Mouse (Mus musculus): ENCODE measurements at regions not wholly inside any gene's neighbourhood (a gene's known extent, or its start where the extent isn't known, plus 50 kb on each side); places are given as distances from the start of the nearest gene placed in this dataset.

DNA sequence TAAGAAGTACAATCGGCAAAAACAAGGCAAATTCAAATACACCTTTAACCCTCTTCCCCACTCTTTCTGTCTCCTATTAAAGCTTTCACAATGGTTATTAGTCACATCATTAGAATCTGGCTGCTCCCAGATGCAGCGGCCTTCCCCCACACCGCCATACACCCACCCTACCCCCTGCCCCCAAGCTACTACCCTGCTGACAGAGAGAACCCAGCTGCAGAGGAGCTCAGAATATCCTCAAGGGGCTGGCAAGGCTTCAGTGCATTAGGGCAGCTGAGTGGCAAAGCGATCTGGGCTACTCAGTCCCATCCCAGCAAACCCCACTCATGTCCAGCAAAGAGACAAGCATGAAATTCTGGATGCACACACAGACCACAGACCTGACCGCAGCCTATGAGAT lies 113.6 kb upstream of the Rgma start:
- no peak for DNase-seq (ENCODE audit: extremely low read depth, low read depth, low spot score)
- Histone ChIP-seq H3K27ac (replicated peaks; ENCODE audit: insufficient read depth, low read depth, low read length) (no peak overlapping the region), H3K79me2 (ENCODE audit: control insufficient read depth, insufficient read depth, low read length) (no peaks in the 10 kb centered on the region), H3K36me3 (ENCODE audit: control insufficient read depth, insufficient read depth, low read length) (no peaks in the 10 kb centered on the region), H3K4me3 (ENCODE audit: insufficient read depth, low read depth, low read length) (no peak overlapping the region), H3K9ac (ENCODE audit: low read depth, low read length) (no peak overlapping the region), H3K27me3 (ENCODE audit: control insufficient read depth, insufficient read depth, low read length) (no peaks in the 10 kb centered on the region), H3K4me1 (ENCODE audit: control insufficient read depth, insufficient read depth, low read length) (no peaks in the 10 kb centered on the region)
- 79% methylated on average over 5 of the region's 5 CpGs for WGBS
- no peak for TF ChIP-seq POLR2A (IDR thresholded peaks at IDR 0.05; ENCODE audit: extremely low read depth, insufficient read depth, low read length)
- no peak for TF ChIP-seq CTCF (IDR thresholded peaks at IDR 0.05; ENCODE audit: low read depth, low read length)

DNA sequence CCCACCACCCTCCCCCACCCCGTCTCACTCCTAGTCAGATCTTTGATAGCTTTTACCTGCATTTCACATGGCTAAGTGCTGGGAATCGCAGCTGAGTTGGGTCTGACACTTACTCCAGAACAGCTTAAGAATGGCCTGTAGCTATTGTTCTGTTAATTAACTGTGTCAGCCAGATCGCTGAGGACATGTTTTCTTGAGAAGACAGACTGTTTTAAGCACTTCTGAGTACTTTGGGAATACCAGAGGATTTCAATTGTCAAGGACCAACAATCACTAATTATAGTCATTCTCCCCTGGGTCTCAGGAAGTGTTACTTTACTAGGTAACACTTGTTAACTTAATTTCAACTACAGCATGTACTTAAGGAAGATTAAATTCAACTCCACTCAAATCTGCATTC lies 112.8 kb upstream of the Rgma start:
- 42% methylated on average over 3 of the region's 3 CpGs for WGBS
- no peak overlapping the region for H3K4me3 ChIP-seq (ENCODE audit: insufficient read depth, low read depth, low read length)
- DNase-seq (ENCODE audit: extremely low read depth, low read depth, low spot score): no peak

DNA sequence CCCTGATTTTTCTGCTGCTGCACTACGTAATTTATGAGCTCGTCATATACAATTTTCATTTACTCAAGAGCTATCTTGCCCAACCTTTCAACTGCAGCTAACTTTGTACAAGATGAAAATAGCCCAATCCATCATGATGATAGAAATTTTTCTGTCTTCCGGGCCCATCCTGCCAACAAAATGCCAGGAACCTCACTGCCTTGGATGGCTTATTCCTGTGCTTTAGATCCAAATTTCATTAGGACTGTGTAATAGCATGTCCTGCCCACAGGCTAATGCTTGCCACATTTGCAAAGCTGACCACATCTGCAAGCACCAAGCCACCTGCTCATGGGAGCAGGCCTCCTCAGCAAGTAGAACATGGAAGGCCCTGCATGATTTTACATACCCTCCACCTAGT lies 105.7 kb upstream of the Rgma start:
- DNase-seq (ENCODE audit: extremely low read depth, low read depth, low spot score): no peak

More for the DNA sequence above, 112.8 kb upstream of the Rgma start:
- no peaks in the 10 kb centered on the region for H3K27me3 ChIP-seq (ENCODE audit: control insufficient read depth, insufficient read depth, low read length)
- H3K27ac ChIP-seq (replicated peaks; ENCODE audit: insufficient read depth, low read depth, low read length): no peak overlapping the region
- TF ChIP-seq CTCF (IDR thresholded peaks at IDR 0.05; ENCODE audit: low read depth, low read length) (no peak), POLR2A (IDR thresholded peaks at IDR 0.05; ENCODE audit: extremely low read depth, insufficient read depth, low read length) (no peak)
- no peak overlapping the region for H3K9ac ChIP-seq (ENCODE audit: low read depth, low read length)
- H3K4me1 ChIP-seq (ENCODE audit: control insufficient read depth, insufficient read depth, low read length): no peaks in the 10 kb centered on the region
- H3K36me3 ChIP-seq (ENCODE audit: control insufficient read depth, insufficient read depth, low read length): no peaks in the 10 kb centered on the region
- H3K79me2 ChIP-seq (ENCODE audit: control insufficient read depth, insufficient read depth, low read length): no peaks in the 10 kb centered on the region

DNA sequence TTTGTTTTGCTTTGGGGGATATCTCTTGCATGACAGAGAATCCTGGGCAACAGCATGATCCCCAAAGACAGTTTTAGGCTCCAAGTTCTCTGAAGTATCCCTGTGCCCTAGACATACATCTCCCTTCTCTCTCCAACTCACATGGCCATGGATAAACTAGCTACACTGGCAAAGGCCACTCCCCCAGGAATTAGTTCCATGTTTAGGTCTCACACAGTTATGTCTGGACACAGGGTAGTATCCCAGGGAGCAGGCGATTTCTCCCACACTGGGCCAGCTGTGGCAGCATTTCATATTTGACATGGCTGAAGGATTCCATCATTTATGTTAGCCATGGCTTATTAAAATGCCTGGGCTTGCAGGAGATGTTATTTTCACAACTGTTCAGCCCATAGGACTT lies 102.5 kb upstream of the Rgma start:
- Histone ChIP-seq H3K27ac (replicated peaks; ENCODE audit: insufficient read depth, low read depth, low read length) (no peak overlapping the region), H3K36me3 (ENCODE audit: control insufficient read depth, insufficient read depth, low read length) (no peaks in the 10 kb centered on the region), H3K4me3 (ENCODE audit: insufficient read depth, low read depth, low read length) (no peak overlapping the region), H3K9ac (ENCODE audit: low read depth, low read length) (no peak overlapping the region), H3K27me3 (ENCODE audit: control insufficient read depth, insufficient read depth, low read length) (no peaks in the 10 kb centered on the region), H3K4me1 (ENCODE audit: control insufficient read depth, insufficient read depth, low read length) (no peaks in the 10 kb centered on the region), H3K79me2 (ENCODE audit: control insufficient read depth, insufficient read depth, low read length) (no peaks in the 10 kb centered on the region)
- WGBS: 77% methylated on average over 1 of the region's 1 CpGs
- TF ChIP-seq POLR2A (IDR thresholded peaks at IDR 0.05; ENCODE audit: extremely low read depth, insufficient read depth, low read length): no peak
- TF ChIP-seq CTCF (IDR thresholded peaks at IDR 0.05; ENCODE audit: low read depth, low read length): no peak
- DNase-seq (ENCODE audit: extremely low read depth, low read depth, low spot score): no peak

More for the DNA sequence above, 105.7 kb upstream of the Rgma start:
- TF ChIP-seq POLR2A (IDR thresholded peaks at IDR 0.05; ENCODE audit: extremely low read depth, insufficient read depth, low read length) (no peak), CTCF (IDR thresholded peaks at IDR 0.05; ENCODE audit: low read depth, low read length) (no peak)
- Histone ChIP-seq H3K27ac (replicated peaks; ENCODE audit: insufficient read depth, low read depth, low read length) (no peak overlapping the region), H3K9ac (ENCODE audit: low read depth, low read length) (no peak overlapping the region), H3K36me3 (ENCODE audit: control insufficient read depth, insufficient read depth, low read length) (no peaks in the 10 kb centered on the region), H3K4me1 (ENCODE audit: control insufficient read depth, insufficient read depth, low read length) (no peaks in the 10 kb centered on the region), H3K4me3 (ENCODE audit: insufficient read depth, low read depth, low read length) (no peak overlapping the region), H3K27me3 (ENCODE audit: control insufficient read depth, insufficient read depth, low read length) (no peaks in the 10 kb centered on the region), H3K79me2 (ENCODE audit: control insufficient read depth, insufficient read depth, low read length) (no peaks in the 10 kb centered on the region)
- 92% methylated on average over 3 of the region's 3 CpGs for WGBS

DNA sequence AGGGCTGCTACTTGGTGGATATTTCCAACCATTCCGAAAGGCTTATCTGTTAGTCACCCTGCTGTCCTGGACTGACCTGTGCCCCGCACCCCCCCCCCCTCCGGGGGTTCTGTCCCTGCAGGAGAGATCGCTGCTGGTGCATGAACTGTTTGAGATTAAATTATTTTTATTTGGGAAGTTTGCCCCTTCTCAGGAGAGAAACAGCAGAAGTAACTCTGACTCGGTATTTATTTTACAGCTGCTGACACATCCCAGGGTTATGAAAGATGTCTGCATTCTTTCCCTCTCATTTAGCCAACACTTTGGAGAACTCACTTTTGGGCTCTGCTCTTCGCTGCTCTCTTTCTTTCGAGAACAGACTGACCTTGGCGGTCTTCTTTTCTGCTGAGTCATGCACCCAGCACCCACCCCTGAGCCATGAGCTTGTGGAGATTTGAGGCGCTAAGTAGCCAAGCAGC lies 99.5 kb upstream of the Rgma start:
- H3K27ac ChIP-seq (replicated peaks; ENCODE audit: insufficient read depth, low read depth, low read length): no peak overlapping the region
- 76% methylated on average over 9 of the region's 9 CpGs for WGBS
- H3K4me1 ChIP-seq (ENCODE audit: control insufficient read depth, insufficient read depth, low read length): no peaks in the 10 kb centered on the region
- peak; percentile 6 for DNase-seq (ENCODE audit: extremely low read depth, low read depth, low spot score)
- no peaks in the 10 kb centered on the region for H3K36me3 ChIP-seq (ENCODE audit: control insufficient read depth, insufficient read depth, low read length)
- no peak overlapping the region for H3K4me3 ChIP-seq (ENCODE audit: insufficient read depth, low read depth, low read length)
- no peak overlapping the region for H3K9ac ChIP-seq (ENCODE audit: low read depth, low read length)
- H3K27me3 ChIP-seq (ENCODE audit: control insufficient read depth, insufficient read depth, low read length): no peaks in the 10 kb centered on the region
- TF ChIP-seq CTCF (IDR thresholded peaks at IDR 0.05; ENCODE audit: low read depth, low read length) (no peak), POLR2A (IDR thresholded peaks at IDR 0.05; ENCODE audit: extremely low read depth, insufficient read depth, low read length) (no peak)
- no peaks in the 10 kb centered on the region for H3K79me2 ChIP-seq (ENCODE audit: control insufficient read depth, insufficient read depth, low read length)

DNA sequence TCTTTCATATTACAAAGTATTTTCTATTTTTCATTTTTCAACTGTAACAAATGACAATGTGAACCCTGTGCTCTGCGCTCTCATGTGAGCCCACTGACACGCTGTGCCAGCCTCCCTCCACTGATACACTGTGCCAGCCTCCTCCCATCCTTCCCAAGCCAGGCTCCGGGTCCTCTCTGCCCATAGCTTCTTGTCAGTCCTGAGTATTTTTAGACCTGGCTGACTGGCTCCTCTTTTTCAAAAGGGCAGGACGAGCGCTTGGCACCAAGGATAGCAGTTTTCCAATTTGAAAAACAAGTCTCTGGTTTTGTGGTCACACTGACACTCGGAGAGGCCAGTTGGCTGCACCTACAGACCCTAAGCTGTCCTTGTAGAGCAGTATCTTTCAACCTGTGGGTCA lies 96.7 kb upstream of the Rgma start:
- Histone ChIP-seq H3K36me3 (ENCODE audit: control insufficient read depth, insufficient read depth, low read length) (no peaks in the 10 kb centered on the region), H3K4me1 (ENCODE audit: control insufficient read depth, insufficient read depth, low read length) (no peaks in the 10 kb centered on the region), H3K27ac (replicated peaks; ENCODE audit: insufficient read depth, low read depth, low read length) (no peak overlapping the region), H3K79me2 (ENCODE audit: control insufficient read depth, insufficient read depth, low read length) (no peaks in the 10 kb centered on the region), H3K27me3 (ENCODE audit: control insufficient read depth, insufficient read depth, low read length) (no peaks in the 10 kb centered on the region), H3K9ac (ENCODE audit: low read depth, low read length) (no peak overlapping the region), H3K4me3 (ENCODE audit: insufficient read depth, low read depth, low read length) (no peak overlapping the region)
- no peak for TF ChIP-seq CTCF (IDR thresholded peaks at IDR 0.05; ENCODE audit: low read depth, low read length)
- TF ChIP-seq POLR2A (IDR thresholded peaks at IDR 0.05; ENCODE audit: extremely low read depth, insufficient read depth, low read length): no peak
- DNase-seq (ENCODE audit: extremely low read depth, low read depth, low spot score): no peak
- 87% methylated on average over 6 of the region's 6 CpGs for WGBS
